Mouse (Mus musculus): ENCODE data around the gene Ccrl2. TPM values are rescaled to one million over a fixed set of nuclear protein-coding genes. Genes with fewer than 3 reads are reported as not detected.

Ccrl2 gene
- total and polyA plus RNA-seq, 3 experiments: 5.3 to 13.0 (median 9.0) TPM

DNA sequence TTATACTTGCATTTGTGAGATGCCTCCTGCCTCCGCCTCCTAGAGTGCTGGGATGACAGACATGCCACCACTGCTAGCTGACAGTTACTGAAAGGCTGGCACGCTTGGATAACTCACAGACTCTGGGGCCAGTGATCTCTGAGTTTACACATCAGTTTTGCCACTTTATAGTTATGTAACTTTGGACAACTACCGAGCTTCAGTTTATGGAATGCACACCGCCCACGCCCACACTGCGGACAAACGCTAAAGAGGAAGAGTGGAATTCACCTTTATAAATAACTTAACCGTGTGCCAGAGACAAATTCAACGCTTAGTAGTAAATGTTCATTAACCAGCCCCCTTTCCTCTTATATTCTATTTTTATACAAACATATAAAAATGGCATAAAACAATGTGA lies 2.4 kb downstream of the Ccrl2 start:
- Histone ChIP-seq H3K4me2 (ENCODE audit: insufficient read depth, low read depth, poor library complexity, severe bottlenecking) (0 out of 2 replicates have a peak overlapping the region, but pooled peaks have one; percentile 10), H3K9ac (ENCODE audit: insufficient read depth, low read depth) (no peak overlapping the region), H3K4me1 (ENCODE audit: control insufficient read depth in 1 of 2, insufficient read depth in 2 of 2) (peaks cover 21 to 41% of the 10 kb centered on the region in 2 experiments), H3K36me3 (replicated peaks in 1 of 2; ENCODE audit: control insufficient read depth in 1 of 2, insufficient read depth in 1 of 2, low read length in 1 of 2) (peaks cover 7 to 20% of the 10 kb centered on the region in 2 experiments), H3K9me3 (replicated peaks; ENCODE audit: low read length) (no peaks in the 10 kb centered on the region), H3K27ac (ENCODE audit: insufficient read depth, low read depth) (no peak overlapping the region), H3K27me3 (replicated peaks) (no peaks in the 10 kb centered on the region), H3K4me3 (replicated peaks in 1 of 3; ENCODE audit: low read depth in 2 of 3, low read length in 2 of 3, poor library complexity in 1 of 3) (no peak overlapping the region), H3K79me2 (replicated peaks; ENCODE audit: control insufficient read depth, extremely low read depth, insufficient read depth, poor library complexity, severe bottlenecking) (no peaks in the 10 kb centered on the region)
- DNase-seq (ENCODE audit: extremely low read depth): no peak
- in situ Hi-C loops (cut with MboI; ENCODE audit: low pct_ligation_motif_present, low pct_unique_long_range_greater_than_20kb, low sequenced_read_pairs) (no loop called here), dilution Hi-C loops (cut with MboI; ENCODE audit: extremely low pct_ligation_motif_present, extremely low pct_unique_long_range_greater_than_20kb, low sequenced_read_pairs) (no loop called here)
- TF ChIP-seq NELFE (IDR thresholded peaks at IDR 0.05; ENCODE audit: low read depth, low read length): no peak
- no peak for TF ChIP-seq GABPA (IDR thresholded peaks at IDR 0.05; ENCODE audit: insufficient replicate concordance, low read depth, low read length)
- no peak for TF ChIP-seq TBP (conservative IDR thresholded peaks at IDR 0.05; ENCODE audit: low read depth, low read length)
- TF ChIP-seq IRF4 (IDR thresholded peaks at IDR 0.05; ENCODE audit: low read depth, low read length): no peak
- TF ChIP-seq ETS1 (conservative IDR thresholded peaks at IDR 0.05; ENCODE audit: low read depth, low read length): no peak
- TF ChIP-seq ZMIZ1 (IDR thresholded peaks at IDR 0.05; ENCODE audit: low read depth, low read length): no peak
- no peak for TF ChIP-seq USF1 (IDR thresholded peaks at IDR 0.05; ENCODE audit: low read depth, low read length)
- TF ChIP-seq MAZ (IDR thresholded peaks at IDR 0.05; ENCODE audit: low read depth, low read length): no peak
- TF ChIP-seq ZKSCAN1 (IDR thresholded peaks at IDR 0.05; ENCODE audit: borderline replicate concordance, low read depth, low read length): no peak
- TF ChIP-seq ZC3H11A (IDR thresholded peaks at IDR 0.05; ENCODE audit: low read depth, low read length): no peak

DNA sequence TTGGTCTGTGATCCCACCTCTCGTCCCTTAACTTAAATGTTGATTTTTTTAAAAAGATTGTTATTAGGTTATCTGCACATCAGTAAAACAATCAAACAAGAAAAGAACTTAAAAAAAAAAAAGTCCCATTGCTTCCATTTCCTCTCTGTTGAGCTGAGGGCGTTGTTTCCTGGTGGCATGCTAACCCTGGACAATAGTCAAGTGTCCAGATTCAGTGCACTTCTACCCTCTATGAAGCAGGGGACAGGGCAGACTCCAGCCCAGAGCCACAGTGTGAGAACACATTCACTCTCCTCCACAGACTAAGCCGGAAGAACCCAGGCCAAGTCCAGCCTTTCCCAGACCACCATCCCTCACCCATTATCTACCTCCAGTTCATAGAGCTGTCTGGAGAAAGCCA lies 8.9 kb downstream of the Ccrl2 start:
- Histone ChIP-seq H3K4me2 (ENCODE audit: insufficient read depth, low read depth, poor library complexity, severe bottlenecking) (no peak overlapping the region), H3K4me1 (ENCODE audit: control insufficient read depth in 1 of 2, insufficient read depth in 2 of 2) (peaks cover 3 to 18% of the 10 kb centered on the region in 2 experiments), H3K9ac (ENCODE audit: insufficient read depth, low read depth) (no peak overlapping the region), H3K4me3 (replicated peaks in 1 of 3; ENCODE audit: low read depth in 2 of 3, low read length in 2 of 3, poor library complexity in 1 of 3) (no peak overlapping the region), H3K79me2 (replicated peaks; ENCODE audit: control insufficient read depth, extremely low read depth, insufficient read depth, poor library complexity, severe bottlenecking) (no peaks in the 10 kb centered on the region), H3K36me3 (replicated peaks in 1 of 2; ENCODE audit: control insufficient read depth in 1 of 2, insufficient read depth in 1 of 2, low read length in 1 of 2) (peaks cover 3% of the 10 kb centered on the region in 2 experiments), H3K27ac (ENCODE audit: insufficient read depth, low read depth) (no peak overlapping the region), H3K9me3 (replicated peaks; ENCODE audit: low read length) (no peaks in the 10 kb centered on the region), H3K27me3 (replicated peaks) (no peaks in the 10 kb centered on the region)
- in situ Hi-C loops (cut with MboI; ENCODE audit: low pct_ligation_motif_present, low pct_unique_long_range_greater_than_20kb, low sequenced_read_pairs): no loop called here
- TF ChIP-seq HCFC1 (IDR thresholded peaks at IDR 0.05; ENCODE audit: low read depth, low read length) (no peak), ZKSCAN1 (IDR thresholded peaks at IDR 0.05; ENCODE audit: borderline replicate concordance, low read depth, low read length) (no peak), KAT2A (IDR thresholded peaks at IDR 0.05; ENCODE audit: insufficient replicate concordance, low read length) (no peak), RAD21 (IDR thresholded peaks at IDR 0.05; ENCODE audit: low read depth, low read length) (no peak), POLR2A (IDR thresholded peaks at IDR 0.05; ENCODE audit: low read depth, low read length) (no peak), MAZ (IDR thresholded peaks at IDR 0.05; ENCODE audit: low read depth, low read length) (no peak), IRF4 (IDR thresholded peaks at IDR 0.05; ENCODE audit: low read depth, low read length) (no peak), ETS1 (conservative IDR thresholded peaks at IDR 0.05; ENCODE audit: low read depth, low read length) (no peak), ZC3H11A (IDR thresholded peaks at IDR 0.05; ENCODE audit: low read depth, low read length) (no peak), CTCF (conservative IDR thresholded peaks at IDR 0.05 in 1 of 2, IDR thresholded peaks at IDR 0.05 in 1 of 2; ENCODE audit: low read depth in 2 of 2, low read length in 2 of 2) (no peak), USF1 (IDR thresholded peaks at IDR 0.05; ENCODE audit: low read depth, low read length) (no peak)
- dilution Hi-C loops (cut with MboI; ENCODE audit: extremely low pct_ligation_motif_present, extremely low pct_unique_long_range_greater_than_20kb, low sequenced_read_pairs): no loop called here
- no peak for DNase-seq (ENCODE audit: extremely low read depth)
